Mouse (Mus musculus) embryonic facial prominence, embryonic 11.5 days (tissue): ENCODE results near the gene Plekha8. TPM values are rescaled to one million over a fixed set of nuclear protein-coding genes. Genes with fewer than 3 reads are reported as not detected.
A peak's percentile ranks its signal among the peaks of the same experiment; 100 is the strongest.

Source experiments
- ATAC-seq: fragments of 200-750 bp; cut with Nextera tagmentation; replicated peaks from 2 replicates; pipeline ENCODE4 v1.8.0; 2017; ENCODE audit warnings: low read depth; ENCODE audit not compliant: insufficient number of reproducible peaks, low FRiP score, low TSS enrichment
- DNase-seq: peaks from one replicate; pipeline ENCODE4 v3.0.0-alpha.2; 2015; ENCODE audit warnings: low spot score
- H3K27ac ChIP-seq: fragments of 300-500 bp; sonication (generic); replicated peaks from 2 replicates; pipeline ENCODE4 v1.5.1; 2014; ENCODE audit warnings: mild to moderate bottlenecking, low read depth, low read length, control low read depth
- H3K27me3 ChIP-seq: fragments of 300-500 bp; sonication (generic); 2 replicates; pipeline ENCODE4 v1.6.1; 2014; ENCODE audit warnings: mild to moderate bottlenecking, low read length, moderate library complexity, mixed read lengths; ENCODE audit not compliant: control insufficient read depth, insufficient read depth
- H3K36me3 ChIP-seq: fragments of 300-500 bp; sonication (generic); replicated peaks from 2 replicates; pipeline ENCODE4 v1.6.1; 2014; ENCODE audit warnings: low read depth, mild to moderate bottlenecking, low read length, moderate library complexity, mixed read lengths; ENCODE audit not compliant: control insufficient read depth, insufficient read depth
- H3K4me1 ChIP-seq: fragments of 300-500 bp; sonication (generic); 2 replicates; pipeline ENCODE4 v1.6.1; 2014; ENCODE audit warnings: low read length, mixed read lengths; ENCODE audit not compliant: control insufficient read depth, insufficient read depth
- H3K4me2 ChIP-seq: fragments of 300-500 bp; sonication (generic); 2 replicates; pipeline ENCODE4 v1.6.1; 2014; ENCODE audit warnings: low read depth, mild to moderate bottlenecking, control low read depth, low read length, moderate library complexity
- H3K4me3 ChIP-seq: fragments of 300-500 bp; sonication (generic); 2 replicates; pipeline ENCODE4 v1.5.1; 2014; ENCODE audit warnings: low read depth, low read length, control low read depth
- H3K9ac ChIP-seq: fragments of 300-500 bp; sonication (generic); replicated peaks from 2 replicates; pipeline ENCODE4 v1.6.1; 2014; ENCODE audit warnings: mild to moderate bottlenecking, control low read depth, low read length
- H3K9me3 ChIP-seq: fragments of 300-500 bp; sonication (generic); replicated peaks from 2 replicates; pipeline ENCODE4 v1.6.1; 2016; ENCODE audit warnings: mild to moderate bottlenecking, low read length, inconsistent platforms, mixed read lengths; ENCODE audit not compliant: control insufficient read depth
- WGBS: fragments of 180-500 bp; shearing (Covaris S2); extraction: QIAGEN DNeasy Blood & Tissue Kit; methylation state at CpG from one replicate; pipeline ENCODE4 v1.1.7; 2014; 5-methylcytosine and 5-hydroxymethylcytosine counted together
- polyA plus RNA-seq: library from polyadenylated mRNA; unstranded; fragments of >200 nt; fragmentation: Nextera tagmentation; extraction: Ambion mirVana; gene quantifications from 2 replicates; pipeline ENCODE4 v1.2.1, GENCODE M21; 2014

Gene Plekha8
- polyA plus RNA-seq, 1 experiment from 2014 or later, result 24.7 TPM

DNA sequence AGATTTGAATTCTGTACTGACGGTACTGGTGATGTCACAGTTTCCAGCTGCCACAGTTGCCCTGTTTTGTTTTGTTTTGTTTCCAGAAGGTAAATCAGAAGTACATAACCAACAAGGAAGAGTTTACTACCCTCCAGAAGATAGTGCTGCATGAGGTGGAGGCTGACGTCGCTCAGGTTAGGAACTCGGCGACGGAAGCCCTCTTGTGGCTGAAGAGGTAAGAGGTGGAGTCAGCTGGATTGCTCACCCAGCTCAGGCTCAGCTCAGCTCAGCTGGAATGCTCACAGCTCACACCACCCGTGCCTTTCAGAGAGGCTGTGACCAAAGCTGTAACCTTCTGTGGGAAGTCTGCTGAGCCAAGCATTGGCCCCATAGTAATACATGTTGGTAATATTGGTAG is 34.8 kb downstream of the Plekha8 start:
- no peak overlapping the region for H3K9ac ChIP-seq
- no peaks in the 10 kb centered on the region for H3K9me3 ChIP-seq
- ATAC-seq, result no peak
- H3K36me3 ChIP-seq, result no peaks in the 10 kb centered on the region
- no peak overlapping the region for H3K27ac ChIP-seq
- H3K4me3 ChIP-seq, result no peak overlapping the region
- no peak overlapping the region for H3K4me2 ChIP-seq
- H3K4me1 ChIP-seq, result no peaks in the 10 kb centered on the region
- H3K27me3 ChIP-seq, result no peaks in the 10 kb centered on the region
- 40% methylated on average over 7 of the region's 7 CpGs for WGBS
- peak; percentile 24 for DNase-seq

- Histone ChIP-seq H3K36me3 (no peaks in the 10 kb centered on the region), H3K9me3 (no peaks in the 10 kb centered on the region), H3K4me2 (no peak overlapping the region), H3K4me1 (no peaks in the 10 kb centered on the region), H3K9ac (no peak overlapping the region), H3K27me3 (no peaks in the 10 kb centered on the region), H3K27ac (no peak overlapping the region), H3K4me3 (no peak overlapping the region)
- no peak for ATAC-seq
- WGBS, result 50% methylated on average over 3 of the region's 3 CpGs
- DNase-seq, result no peak
Measured at GRCm38 (mm10) chr6:54631462-54631861, 36.6 kb downstream of the Plekha8 start.

GRCm38 (mm10) chr6:54639877-54640276 is 45.0 kb downstream of the Plekha8 start:
- 89% methylated on average over 3 of the region's 3 CpGs for WGBS
- H3K9ac ChIP-seq, result no peak overlapping the region
- no peak for ATAC-seq
- no peaks in the 10 kb centered on the region for H3K27me3 ChIP-seq
- H3K27ac ChIP-seq, result no peak overlapping the region
- no peaks in the 10 kb centered on the region for H3K36me3 ChIP-seq
- H3K4me2 ChIP-seq, result no peak overlapping the region
- H3K9me3 ChIP-seq, result no peaks in the 10 kb centered on the region
- no peak for DNase-seq
- no peaks in the 10 kb centered on the region for H3K4me1 ChIP-seq
- no peak overlapping the region for H3K4me3 ChIP-seq

DNA sequence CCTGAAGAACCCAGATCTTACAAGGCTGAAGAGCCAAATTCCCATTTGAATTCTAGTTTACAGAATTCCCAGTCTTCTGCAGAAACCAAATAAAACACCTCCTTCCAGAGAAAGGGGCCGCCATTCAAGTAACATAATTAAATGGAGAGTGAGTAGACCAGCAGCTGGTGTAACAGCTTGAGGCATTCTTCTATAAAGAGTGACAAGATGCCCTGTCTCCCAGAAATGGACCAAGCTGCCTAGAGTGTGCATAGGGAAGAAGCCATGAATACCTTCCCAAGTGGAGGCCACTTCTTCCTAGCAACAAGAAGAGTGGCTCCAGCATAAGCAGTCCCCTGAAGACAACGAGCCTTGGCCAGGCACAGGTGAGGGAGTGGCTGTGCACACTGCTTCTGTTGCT is 47.0 kb downstream of the Plekha8 start:
- H3K9ac ChIP-seq, result no peak overlapping the region
- 85% methylated on average over 2 of the region's 2 CpGs for WGBS
- H3K9me3 ChIP-seq, result no peaks in the 10 kb centered on the region
- H3K27ac ChIP-seq, result no peak overlapping the region
- H3K36me3 ChIP-seq, result no peaks in the 10 kb centered on the region
- H3K27me3 ChIP-seq, result no peaks in the 10 kb centered on the region
- no peaks in the 10 kb centered on the region for H3K4me1 ChIP-seq
- ATAC-seq (no peak), DNase-seq (no peak)
- H3K4me2 ChIP-seq, result no peak overlapping the region
- H3K4me3 ChIP-seq, result no peak overlapping the region

DNA sequence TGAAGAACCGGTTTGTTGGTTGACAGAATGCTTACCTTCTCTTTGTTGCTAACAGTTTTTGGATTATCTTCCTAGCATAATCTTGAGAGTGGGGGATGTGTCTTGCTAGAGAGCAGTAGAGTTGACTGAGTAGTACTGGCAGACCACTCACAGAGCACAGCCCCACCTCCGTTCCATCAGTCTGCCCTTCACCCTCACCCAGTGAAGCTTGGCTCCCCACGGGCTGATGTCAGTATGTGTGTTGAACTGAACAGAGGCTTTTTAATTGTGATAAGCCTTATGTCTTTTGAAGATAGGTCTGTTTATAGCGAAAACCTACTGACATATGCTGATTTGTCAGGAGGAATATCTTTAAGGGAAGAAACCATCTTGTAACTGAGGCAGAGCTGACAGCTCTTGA is 48.3 kb downstream of the Plekha8 start:
- H3K9me3 ChIP-seq, result no peaks in the 10 kb centered on the region
- H3K27ac ChIP-seq, result no peak overlapping the region
- no peaks in the 10 kb centered on the region for H3K4me1 ChIP-seq
- H3K4me3 ChIP-seq, result no peak overlapping the region
- no peak overlapping the region for H3K9ac ChIP-seq
- ATAC-seq (no peak), DNase-seq (no peak)
- 82% methylated on average over 4 of the region's 4 CpGs for WGBS
- no peaks in the 10 kb centered on the region for H3K36me3 ChIP-seq
- H3K4me2 ChIP-seq, result no peak overlapping the region
- no peaks in the 10 kb centered on the region for H3K27me3 ChIP-seq

- Histone ChIP-seq H3K9me3 (no peaks in the 10 kb centered on the region), H3K9ac (no peak overlapping the region), H3K4me1 (no peaks in the 10 kb centered on the region), H3K27me3 (no peaks in the 10 kb centered on the region), H3K4me3 (no peak overlapping the region), H3K27ac (no peak overlapping the region), H3K4me2 (no peak overlapping the region), H3K36me3 (no peaks in the 10 kb centered on the region)
- 79% methylated on average over 11 of the region's 11 CpGs for WGBS
- ATAC-seq (no peak), DNase-seq (no peak)
Measured at GRCm38 (mm10) chr6:54655471-54656095, 60.7 kb downstream of the Plekha8 start.

- Histone ChIP-seq H3K27ac (no peak overlapping the region), H3K4me2 (no peak overlapping the region), H3K9me3 (no peaks in the 10 kb centered on the region), H3K27me3 (no peaks in the 10 kb centered on the region), H3K4me1 (no peaks in the 10 kb centered on the region), H3K36me3 (no peaks in the 10 kb centered on the region), H3K9ac (no peak overlapping the region), H3K4me3 (no peak overlapping the region)
- no peak for DNase-seq
- 90% methylated on average over 6 of the region's 6 CpGs for WGBS
- no peak for ATAC-seq
Measured at GRCm38 (mm10) chr6:54657861-54658260, 63.0 kb downstream of the Plekha8 start.

DNA sequence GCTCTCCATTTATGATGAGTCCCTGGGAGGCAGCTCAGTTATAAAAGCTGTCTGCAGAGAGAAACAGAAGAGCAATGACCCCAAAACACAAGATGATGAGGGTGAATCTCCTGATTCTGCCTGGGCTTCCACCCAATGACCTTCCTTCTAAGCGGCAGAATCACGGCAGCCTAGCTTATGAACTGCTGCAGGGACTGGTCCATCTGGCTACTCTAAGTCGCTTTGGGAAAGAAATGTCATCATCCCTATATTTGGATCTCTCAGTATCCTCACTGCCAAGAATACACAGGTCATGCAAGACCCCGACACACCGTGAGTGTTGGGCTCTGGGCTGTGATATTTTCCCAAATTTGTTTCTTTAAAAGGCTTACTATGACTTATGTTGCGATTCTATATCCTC is 75.0 kb downstream of the Plekha8 start:
- H3K27ac ChIP-seq, result no peak overlapping the region
- H3K9ac ChIP-seq, result no peak overlapping the region
- ATAC-seq (no peak), DNase-seq (no peak)
- H3K4me1 ChIP-seq, result no peaks in the 10 kb centered on the region
- H3K9me3 ChIP-seq, result no peaks in the 10 kb centered on the region
- no peak overlapping the region for H3K4me3 ChIP-seq
- no peak overlapping the region for H3K4me2 ChIP-seq
- no peaks in the 10 kb centered on the region for H3K36me3 ChIP-seq
- no peaks in the 10 kb centered on the region for H3K27me3 ChIP-seq
- WGBS, result 87% methylated on average over 6 of the region's 6 CpGs
